Comparison of ENCODE assay signal across 22 mouse cellular contexts in the genomic region with DNA sequence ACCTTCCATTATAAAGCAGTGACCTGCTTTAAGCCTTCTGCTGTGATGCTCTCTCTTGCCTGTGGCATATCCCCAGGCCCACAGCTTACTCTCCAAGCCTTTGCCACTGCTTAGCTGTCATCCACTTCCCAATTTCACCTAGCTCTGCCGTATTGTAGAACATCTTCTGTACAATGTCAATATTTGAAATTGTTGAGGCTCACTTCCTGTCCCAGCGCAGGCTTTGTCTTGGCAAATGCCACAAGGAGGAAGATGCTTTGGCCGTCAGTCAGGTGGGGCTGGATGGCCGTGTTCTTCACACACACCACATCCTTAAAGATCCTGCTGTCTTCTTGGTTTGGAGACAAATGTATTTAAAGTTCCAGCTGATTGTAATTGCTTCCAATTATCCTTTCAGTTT. TPM values are rescaled to one million over a fixed set of nuclear protein-coding genes. Genes with fewer than 3 reads are reported as not detected.
DNase-seq lines count a peak whose midpoint lies in the region; ATAC-seq lines count a peak whose summit lies in the region.
"Had no signal": no experiment of that assay in that cellular context is flagged by ENCODE, and none has a peak within 500 bp of the region (broad histone marks: within the 10 kb centered on the region; RNA-seq: fewer than 3 reads in every experiment).

No protein-coding gene starts in this region.

- H3K27ac ChIP-seq in limb, embryonic 10.5 days, result no peak overlapping the region
- H3K27ac ChIP-seq: embryonic facial prominence, embryonic 10.5 days; embryonic facial prominence, embryonic 12.5 days; forebrain, embryonic 13.5 days; forebrain, embryonic 15.5 days had no signal

- no peaks in the 10 kb centered on the region for H3K36me3 ChIP-seq in limb, embryonic 10.5 days
- H3K36me3 ChIP-seq: embryonic facial prominence, embryonic 12.5 days; forebrain, embryonic 15.5 days had no signal

- ATAC-seq in granulocyte monocyte progenitor cell, adult 5-6 weeks (replicated peaks; ENCODE audit: poor library complexity, severe bottlenecking), result peak; percentile 72
- ATAC-seq in megakaryocyte progenitor cell, adult 5-6 weeks (replicated peaks; ENCODE audit: poor library complexity), result peak; percentile 57
- peak; percentile 36; the same call in 1 of the 2 replicates for ATAC-seq in neutrophil, adult 5-6 weeks (ENCODE audit: extremely low read depth, insufficient number of reproducible peaks, low FRiP score, poor library complexity, severe bottlenecking)
- ATAC-seq: forebrain, embryonic 13.5 days; forebrain, embryonic 15.5 days; forebrain, postnatal 0 days had no signal

- H3K9me3 ChIP-seq in limb, embryonic 10.5 days (replicated peaks), result no peaks in the 10 kb centered on the region
- H3K9me3 ChIP-seq: embryonic facial prominence, embryonic 10.5 days; embryonic facial prominence, embryonic 12.5 days; forebrain, embryonic 13.5 days; forebrain, embryonic 15.5 days had no signal

- DNase-seq in right cerebral cortex, postnatal 14 days, result no peak
- DNase-seq in testis, postnatal 14 days (ENCODE audit: low spot score), result no peak
- no peak for DNase-seq in heart, postnatal 14 days
- no peak for DNase-seq in limb, embryonic 10.5 days (ENCODE audit: low spot score)
- DNase-seq: adrenal gland, adult 8-10 months; adrenal gland, postnatal 25 days; cerebellum, adult 11 months; cerebellum, adult 18-20 months; cerebellum, adult 8-10 months; cerebellum, adult 9-11 months; cerebellum, postnatal 14 days; cerebellum, postnatal 36 days; forebrain, postnatal 0 days had no signal

- 89% methylated on average over 4 of the region's 4 CpGs for WGBS in limb, embryonic 10.5 days

- H3K4me3 ChIP-seq in limb, embryonic 10.5 days, result no peak overlapping the region
- H3K4me3 ChIP-seq: embryonic facial prominence, embryonic 10.5 days; embryonic facial prominence, embryonic 12.5 days; forebrain, embryonic 13.5 days; forebrain, embryonic 15.5 days had no signal

- intact Hi-C loops in heart, postnatal 14 days (cut with DNase I), result no loop called here

- no peaks in the 10 kb centered on the region for H3K4me1 ChIP-seq in limb, embryonic 10.5 days
- H3K4me1 ChIP-seq: embryonic facial prominence, embryonic 12.5 days; forebrain, embryonic 13.5 days; forebrain, embryonic 15.5 days had no signal

- H3K27me3 ChIP-seq in limb, embryonic 10.5 days (ENCODE audit: low read depth, poor library complexity, severe bottlenecking), result 0 out of 2 replicates have a peak, but pooled peaks cover 4% of the 10 kb centered on the region
- H3K27me3 ChIP-seq: embryonic facial prominence, embryonic 12.5 days; forebrain, embryonic 13.5 days; forebrain, embryonic 15.5 days had no signal

RNA-seq across cellular contexts. Expression of gene Rfx4, which starts 29.5 kb away (rescaled TPM):
- total RNA-seq in granulocyte monocyte progenitor cell, adult 5-6 weeks (2014; fragmentation: Nextera tagmentation), result not detected in 2 replicates
- total RNA-seq in granulocyte monocyte progenitor cell, adult 5-6 weeks (2017), result not detected in 2 replicates
- total RNA-seq in megakaryocyte progenitor cell, adult 5-6 weeks (2015), result not detected in 2 replicates
- total RNA-seq in megakaryocyte progenitor cell, adult 5-6 weeks (2017), result not detected in 2 replicates
- total RNA-seq in neutrophil, adult 5-6 weeks (2017), result 0.37 TPM in 1 of 2 replicates, not detected in the other
- total RNA-seq in heart, postnatal 14 days (2021), result under 1 TPM; 0.07 to 0.19 TPM
- polyA plus RNA-seq in limb, embryonic 10.5 days (2016; fragmentation: Nextera tagmentation; extraction: Ambion mirVana), result 0.06 TPM in 1 of 2 replicates, not detected in the other
- total RNA-seq: adrenal gland, postnatal 25 days; MEL had no signal
- polyA plus RNA-seq: C2C12 had no signal
